Mouse (Mus musculus) heart, postnatal 0 days (tissue): ENCODE results near the gene Sbf1.

Experiments used
- CTCF ChIP-seq: IDR thresholded peaks from 2 replicates; pipeline ENCODE4 v1.5.1; 2016; ENCODE audit warnings: antibody characterized with exemption, control low read depth, low read depth
- EP300 ChIP-seq: IDR thresholded peaks from 2 replicates; pipeline ENCODE4 v1.6.1; 2016; ENCODE audit warnings: antibody characterized with exemption, low read depth

GRCm38 (mm10) chr15:89355241-89356187, 40.4 kb upstream of the Sbf1 start, which contains the start of the genes Lmf2 and Ncaph2:
- TF ChIP-seq EP300 = 0 out of 2 replicates have a peak, but pooled peaks have one; percentile 5
- no peak for TF ChIP-seq CTCF
